Mouse (Mus musculus) cerebellum, postnatal 14 days (tissue): ENCODE measurements around the gene Ost4.

Experiments used
- DNase-seq, 2 experiments: peaks; one replicate each; pipeline ENCODE4 v3.0.0; 2021; ENCODE audit warnings: mixed read lengths in 2 of 2

Gene Ost4

DNA sequence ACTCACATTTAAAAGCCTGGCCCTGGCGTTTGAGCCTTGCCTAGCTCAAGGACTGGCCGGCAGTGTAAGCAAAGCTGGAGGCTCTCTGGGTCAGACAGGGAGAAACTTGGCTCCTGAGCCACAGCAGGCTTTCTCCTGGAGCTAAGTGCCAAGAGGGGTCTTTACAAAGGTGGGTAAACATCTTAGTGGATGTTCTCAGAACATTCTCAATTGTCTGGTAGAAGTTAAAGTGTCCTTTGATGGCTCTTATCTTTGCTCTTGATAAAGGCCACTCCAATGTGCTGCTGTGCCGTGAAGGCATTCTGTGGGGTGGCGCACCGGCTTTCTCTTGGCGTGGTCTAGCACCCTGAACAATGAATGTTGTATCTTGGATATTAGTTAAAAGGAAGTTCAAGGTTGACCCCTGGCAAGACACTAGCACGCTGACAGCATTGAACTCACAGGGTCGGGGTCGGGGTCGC lies 15.0 kb upstream of the Ost4 start:
- DNase-seq: no peak

DNA sequence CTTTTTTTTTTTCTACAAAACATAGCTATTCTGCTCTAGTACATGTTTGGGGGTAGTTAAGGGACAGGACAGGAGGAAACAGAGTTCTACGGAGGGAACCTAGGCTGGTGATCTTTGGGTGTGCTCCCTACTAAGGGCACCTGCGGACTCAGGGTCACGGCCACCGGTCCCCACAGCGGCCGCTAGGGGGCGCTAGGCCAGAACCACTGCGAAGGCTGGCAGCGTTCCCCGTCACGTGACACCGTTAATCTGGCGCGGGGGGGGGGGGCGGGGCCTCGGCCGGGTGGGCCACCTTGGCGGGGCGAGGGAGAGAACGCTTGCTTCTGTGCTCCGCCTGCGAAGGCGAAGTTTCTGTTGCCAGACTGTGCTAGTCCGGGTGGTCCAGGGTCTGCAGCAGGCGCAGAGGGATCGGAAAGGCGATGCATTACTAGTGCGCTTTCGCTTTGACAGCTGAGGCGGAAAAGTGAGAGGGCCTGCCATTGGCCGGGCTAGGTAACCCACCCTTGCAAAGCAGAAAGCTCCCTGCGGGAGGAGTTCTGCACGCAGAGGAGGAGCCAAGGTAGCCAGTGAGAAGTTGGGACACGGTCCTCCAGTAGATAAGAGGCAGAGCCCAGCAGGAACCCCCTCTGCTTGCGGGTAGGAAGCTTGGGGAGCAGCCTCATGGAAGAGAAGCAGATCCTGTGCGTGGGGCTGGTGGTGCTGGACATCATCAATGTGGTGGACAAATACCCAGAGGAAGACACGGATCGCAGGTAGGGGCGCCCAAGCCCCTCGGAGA lies 13.9 kb upstream of the Ost4 start, which contains the start of gene Khk:
Gene Khk (plus strand): TSS at position 176 of the 778 bp plus-strand sequence.
- peak; percentile 97 to 99 for DNase-seq

DNA sequence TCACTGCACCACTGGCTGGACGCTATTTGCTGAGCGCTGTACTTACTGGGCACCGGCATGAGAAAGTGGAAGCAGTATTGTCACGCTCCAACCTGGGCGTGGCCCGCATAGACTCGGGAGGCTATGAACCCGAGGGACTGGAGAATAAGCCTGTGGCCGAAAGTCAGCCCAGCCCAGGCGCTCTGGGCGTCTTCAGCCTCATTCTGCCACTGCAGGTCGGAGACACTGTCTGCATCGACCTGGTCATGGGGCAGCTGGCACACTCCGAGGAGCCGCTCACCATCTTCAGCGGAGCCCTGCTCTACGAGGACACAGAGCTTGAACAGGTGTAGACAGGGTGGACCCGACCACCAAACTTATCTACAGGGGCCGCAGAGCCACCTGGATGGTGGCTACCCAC lies 13.0 kb upstream of the Ost4 start:
- peak in 1 of 2 experiments; percentile 26 for DNase-seq

DNA sequence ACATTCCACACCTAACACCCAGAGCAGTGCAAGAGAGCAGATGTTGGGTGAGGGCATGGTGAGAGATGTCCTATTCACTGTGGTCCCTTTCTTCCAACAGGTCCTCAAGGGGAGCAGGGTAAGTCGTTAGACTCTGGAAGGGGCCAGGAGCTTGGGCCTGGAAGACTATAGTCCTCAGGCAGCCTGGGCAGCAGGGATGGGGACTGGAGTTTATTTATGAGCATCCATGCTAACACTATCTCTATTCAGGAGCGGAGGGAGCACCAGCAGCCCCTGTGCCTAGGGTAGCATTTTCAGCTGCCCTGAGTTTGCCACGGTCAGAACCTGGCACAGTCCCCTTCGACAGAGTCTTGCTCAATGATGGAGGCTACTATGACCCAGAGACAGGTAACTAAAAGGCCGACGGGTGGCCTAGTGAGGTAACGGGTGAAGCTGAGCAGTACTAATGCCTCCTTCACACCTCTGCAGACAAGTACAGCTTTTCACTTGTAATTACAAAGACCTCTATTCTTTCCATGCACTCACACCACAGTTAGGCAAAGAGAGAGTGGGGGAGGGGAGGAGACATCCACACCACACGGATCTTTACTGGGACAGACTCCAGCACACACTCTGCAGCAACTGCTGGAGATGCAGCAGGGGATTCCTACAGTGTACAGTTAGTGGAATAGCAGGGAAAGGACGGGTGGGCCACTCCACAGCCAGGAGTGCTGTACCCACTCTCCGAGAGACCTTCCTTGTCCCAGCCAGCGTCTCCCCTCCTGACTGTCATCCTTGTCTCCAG lies 12.4 kb upstream of the Ost4 start:
- no peak for DNase-seq

- DNase-seq: no peak
Measured at GRCm38 (mm10) chr5:30918691-30919090, 11.1 kb upstream of the Ost4 start.

- no peak for DNase-seq
Measured at GRCm38 (mm10) chr5:30917891-30918670, 10.5 kb upstream of the Ost4 start.

GRCm38 (mm10) chr5:30917348-30917747 lies 9.8 kb upstream of the Ost4 start:
- DNase-seq: no peak

GRCm38 (mm10) chr5:30916841-30917240 lies 9.3 kb upstream of the Ost4 start:
- no peak for DNase-seq

DNA sequence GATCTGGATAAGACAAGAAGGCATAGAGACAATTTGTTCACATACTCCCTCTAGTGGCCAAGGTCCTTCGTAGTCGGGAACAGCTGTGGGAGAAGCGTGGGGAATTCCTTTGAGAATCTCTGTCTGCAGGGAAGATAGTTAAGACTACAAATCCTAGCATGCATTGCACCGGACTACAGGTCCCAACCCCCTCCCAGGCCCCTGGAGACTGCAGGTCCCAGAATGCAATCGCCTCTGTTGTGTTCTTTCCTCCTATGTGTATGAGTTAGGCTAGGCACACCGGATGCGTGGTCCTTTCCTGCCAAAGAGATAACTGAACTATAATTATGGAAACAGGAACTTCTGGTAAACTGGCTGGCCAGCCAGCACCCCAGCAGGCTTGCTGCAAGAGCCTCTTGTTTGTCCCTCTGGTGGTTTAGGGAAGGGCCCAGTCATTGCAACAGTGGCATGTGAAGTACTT lies 8.4 kb upstream of the Ost4 start:
- peak; percentile 79 to 83 for DNase-seq

DNA sequence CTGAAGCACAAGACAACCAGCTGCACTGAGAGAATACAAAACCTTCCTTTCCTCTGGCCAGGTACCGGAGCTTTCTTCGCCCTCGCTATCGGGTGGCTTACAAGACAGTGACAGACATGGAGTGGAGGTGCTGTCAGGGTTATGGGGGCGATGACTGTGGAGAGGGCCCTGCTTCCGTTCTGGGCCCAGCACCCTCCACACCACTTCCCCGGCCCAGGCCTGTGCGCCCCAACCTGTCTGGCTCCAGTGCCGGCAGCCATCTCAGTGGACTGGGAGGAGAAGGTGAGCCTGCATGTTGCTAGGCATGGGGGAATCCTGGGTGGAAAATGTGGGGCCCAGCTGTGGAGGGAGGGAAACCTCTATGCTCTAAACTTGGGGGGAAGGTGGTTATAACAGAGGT lies 7.9 kb upstream of the Ost4 start:
- DNase-seq: no peak

DNA sequence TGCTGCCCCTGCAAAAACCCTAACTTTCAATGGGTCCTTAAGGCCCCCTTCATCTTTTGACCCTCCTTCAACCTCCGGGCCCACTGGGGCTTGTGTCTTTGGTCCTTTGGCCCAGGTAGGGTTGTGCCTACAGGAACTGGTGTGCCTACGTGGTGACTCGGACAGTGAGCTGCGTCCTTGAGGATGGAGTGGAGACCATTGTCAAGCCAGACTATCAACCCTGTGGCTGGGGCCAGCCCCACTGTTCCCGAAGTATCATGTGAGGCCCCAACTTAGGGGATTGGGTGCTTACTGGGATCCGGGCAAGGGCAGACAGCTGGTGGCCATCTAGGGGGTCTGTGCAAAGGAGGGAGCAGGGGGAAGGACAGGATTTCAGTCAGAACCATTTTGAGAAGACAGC lies 7.3 kb upstream of the Ost4 start:
- no peak for DNase-seq

DNA sequence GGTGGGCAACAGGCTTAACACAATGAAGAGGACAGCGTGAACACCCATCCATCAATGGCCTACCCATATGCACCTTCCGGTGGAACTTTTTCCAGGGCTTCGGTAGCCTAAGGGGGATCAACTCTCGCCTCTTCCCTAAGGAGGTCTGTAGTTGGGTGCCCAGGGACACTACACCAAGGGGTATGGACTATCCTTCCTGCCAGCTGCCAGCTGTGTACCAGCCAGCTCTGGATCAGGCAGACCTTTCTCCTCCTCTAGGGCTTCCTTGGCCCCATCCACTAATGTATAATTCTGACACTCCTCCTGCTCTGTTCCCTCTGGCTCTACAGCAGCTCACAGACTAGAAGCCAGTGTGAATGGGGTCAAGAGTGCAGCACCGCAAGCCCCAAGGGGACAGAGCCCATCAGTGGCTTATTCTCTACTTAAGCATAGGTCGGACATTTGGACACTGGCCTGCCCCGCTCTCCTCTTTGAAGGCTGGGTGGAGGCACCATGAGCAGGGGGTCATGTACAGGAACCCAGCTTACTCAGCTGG lies 6.6 kb upstream of the Ost4 start:
- DNase-seq: no peak

DNA sequence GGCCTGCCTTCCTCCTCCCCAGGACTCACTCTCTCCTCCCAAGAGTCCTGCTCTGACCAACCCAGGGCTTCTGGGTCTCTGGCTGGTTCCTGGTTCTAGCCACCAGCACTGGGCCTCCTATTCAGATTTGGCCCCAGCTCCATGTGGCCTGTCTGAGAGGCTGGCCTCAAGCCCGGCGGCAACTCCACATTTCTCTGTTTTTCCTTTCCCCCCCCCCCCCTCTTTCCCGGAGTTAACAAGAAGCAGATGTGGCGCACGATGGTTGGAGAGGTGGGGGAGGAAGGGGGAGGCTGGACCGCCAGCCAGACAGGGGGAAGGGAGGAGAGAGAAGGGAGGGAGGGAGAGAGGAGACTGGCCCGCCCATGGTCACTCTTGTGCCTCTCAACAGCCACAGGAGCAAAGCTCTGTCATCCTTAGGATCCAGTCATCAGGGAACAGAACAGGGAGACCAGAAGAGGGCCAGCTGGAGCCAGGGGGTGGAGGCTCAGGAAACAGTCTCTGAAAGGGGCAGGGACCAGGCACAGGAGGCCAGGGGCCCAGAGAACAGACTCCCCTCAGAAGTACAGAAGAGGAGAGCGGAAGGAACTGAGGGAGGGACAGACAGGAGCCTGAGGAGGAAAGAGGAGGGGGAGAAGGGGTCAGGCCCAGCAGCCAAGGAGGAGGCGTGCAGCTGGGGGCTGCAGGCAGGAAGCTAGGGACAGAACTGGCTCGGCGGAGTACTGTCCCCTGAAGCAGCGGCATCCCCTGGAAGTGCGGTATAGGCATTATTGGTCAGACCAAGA lies 5.7 kb upstream of the Ost4 start, which contains the start of gene Emilin1:
Gene Emilin1 (plus strand): TSS at position 343 of the 782 bp plus-strand sequence.
- DNase-seq: no peak

DNA sequence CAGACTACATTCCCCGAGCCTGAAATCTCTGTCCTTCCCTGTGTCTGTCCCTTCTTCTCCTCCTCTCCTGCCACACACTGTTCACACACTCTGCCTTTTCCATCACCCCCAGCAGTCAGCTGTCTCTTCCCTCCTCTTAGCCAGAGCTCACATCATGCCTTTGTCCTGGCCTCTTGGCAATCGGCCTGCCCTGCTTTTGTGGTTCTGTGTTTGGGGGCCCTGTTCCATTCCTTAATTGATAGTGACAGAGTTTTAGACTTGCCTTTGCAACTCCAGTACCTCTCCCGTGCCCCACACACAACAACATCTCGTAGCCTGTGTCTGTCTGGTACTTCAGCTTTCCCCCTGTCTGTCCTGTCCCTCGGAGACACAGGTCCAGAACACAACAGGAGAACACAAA lies 4.6 kb upstream of the Ost4 start:
- DNase-seq: no peak

DNA sequence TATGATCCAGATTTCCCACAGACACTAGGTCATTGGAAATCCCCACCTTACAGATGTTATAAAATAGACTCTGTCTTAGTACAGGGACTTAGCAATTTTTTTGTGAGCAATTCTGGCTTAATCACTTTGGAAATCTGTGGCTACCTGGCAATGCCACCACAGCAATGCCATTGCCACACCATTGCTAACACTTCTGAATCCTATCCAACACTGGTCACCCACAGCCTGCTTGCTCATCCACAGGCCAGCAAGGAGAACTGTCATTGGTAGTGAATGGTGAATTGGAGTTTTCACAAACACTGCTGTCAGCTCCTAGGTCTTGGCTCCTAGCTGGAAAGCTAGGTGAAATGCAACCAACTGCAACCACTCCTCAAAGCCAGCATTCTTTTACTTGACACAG lies 2.9 kb upstream of the Ost4 start:
- DNase-seq: no peak

GRCm38 (mm10) chr5:30909863-30910262 lies 2.3 kb upstream of the Ost4 start:
- DNase-seq: no peak

DNA sequence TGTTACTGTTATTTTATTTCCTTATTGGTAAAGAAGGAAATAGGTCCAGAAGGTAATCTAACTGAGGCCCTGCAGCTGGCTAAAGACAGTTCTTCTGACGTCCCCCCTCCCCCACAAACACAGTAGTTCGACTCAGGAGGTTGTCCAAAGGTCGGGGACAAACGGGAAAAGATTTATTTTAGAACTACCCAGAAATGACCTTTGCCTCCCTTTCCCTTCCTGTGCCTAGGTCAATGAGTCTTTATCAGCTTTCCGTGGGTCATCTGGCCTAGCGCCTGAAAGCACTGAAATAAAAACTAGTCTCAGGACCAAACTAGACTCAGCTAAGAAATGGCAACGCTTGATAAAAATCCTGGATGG lies 1.7 kb upstream of the Ost4 start:
- no peak for DNase-seq

DNA sequence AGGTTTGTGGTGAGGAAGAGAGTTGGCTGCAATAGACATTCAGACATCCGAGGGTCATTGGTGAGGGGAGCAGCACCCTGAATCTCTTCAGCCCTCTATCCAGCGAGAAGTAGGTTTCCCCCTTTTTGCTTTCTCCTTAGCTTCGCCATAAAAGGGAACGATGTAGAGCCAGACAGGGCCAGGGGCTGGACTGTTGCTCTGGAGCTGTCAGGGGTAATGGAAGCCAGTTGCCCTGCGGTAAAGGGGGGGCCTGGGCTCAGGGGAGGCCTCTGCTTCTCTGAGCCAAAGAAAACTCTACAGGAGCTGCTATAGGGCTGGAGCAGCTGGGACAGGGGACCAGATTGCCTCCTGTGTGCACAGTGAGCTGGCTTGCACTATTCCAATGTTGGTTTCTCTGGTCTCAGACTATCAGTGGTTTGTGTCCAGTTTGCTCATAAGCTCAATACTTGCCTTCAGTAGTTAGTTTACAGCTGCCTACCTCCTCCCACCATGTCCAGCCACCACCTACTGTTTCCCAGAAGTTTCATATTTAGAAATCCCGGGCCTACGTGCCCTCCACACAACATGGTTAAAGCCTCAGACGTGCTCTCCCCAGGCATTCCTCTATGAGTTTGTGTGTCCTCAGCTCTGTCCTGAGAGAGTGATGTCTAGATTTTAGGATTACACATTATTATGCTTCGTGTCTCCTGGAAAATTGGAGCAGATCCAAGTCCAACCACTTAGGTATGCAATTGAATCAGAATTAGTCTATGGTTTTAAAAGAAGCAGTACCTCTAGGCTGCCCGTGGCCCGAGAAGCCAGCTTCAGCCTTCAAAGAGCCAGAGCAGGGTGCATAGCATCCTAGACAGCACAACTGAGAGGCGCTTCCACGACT lies 1.1 kb upstream of the Ost4 start:
- peak in 1 of 2 experiments; percentile 25 for DNase-seq

DNA sequence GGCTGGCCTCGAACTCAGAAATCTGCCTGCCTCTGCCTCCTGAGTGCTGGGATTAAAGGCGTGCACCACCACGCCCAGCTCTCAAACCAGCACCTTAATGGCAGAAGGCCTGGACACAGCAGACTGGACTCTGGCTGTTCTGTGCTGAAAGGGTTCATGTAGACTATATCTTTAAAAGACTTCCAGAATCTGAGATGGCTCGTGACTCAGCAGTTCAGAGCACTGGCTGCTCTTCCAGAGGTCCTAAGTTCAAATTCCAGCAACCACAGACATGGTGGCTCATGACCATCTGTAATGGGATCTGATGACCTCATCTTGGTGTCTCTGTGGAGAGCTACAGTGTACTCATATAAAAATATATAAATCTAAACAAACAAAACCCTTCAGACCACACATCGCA lies 5.7 kb downstream of the Ost4 start:
- DNase-seq: no peak

- no peak for DNase-seq
Measured at GRCm38 (mm10) chr5:30890375-30890774, 17.2 kb downstream of the Ost4 start.
